10 mouse cellular contexts compared by ENCODE assay signal in genomic region chr5:99277536-99277935, GRCm38 (mm10).
"Had no signal": no experiment of that assay in that cellular context is flagged by ENCODE, and none has a peak within 500 bp of the region (broad histone marks: within the 10 kb centered on the region; RNA-seq: fewer than 3 reads in every experiment).

No protein-coding gene starts in this region.

- H3K9ac ChIP-seq: liver, embryonic 13.5 days had no signal

- H3K27ac ChIP-seq: liver, embryonic 13.5 days had no signal

- H3K36me3 ChIP-seq: liver, embryonic 13.5 days had no signal

- DNase-seq: kidney, postnatal 14 days; kidney, postnatal 4 days; liver, embryonic 13.5 days; lung, adult 2 months; lung, postnatal 14 days; lung, postnatal 4 days; midbrain, embryonic 14.5 days; thymus, adult 18-20 months; thymus, postnatal 36 days had no signal

- H3K9me3 ChIP-seq: liver, embryonic 13.5 days had no signal

- H3K4me1 ChIP-seq: liver, embryonic 13.5 days had no signal

- H3K4me2 ChIP-seq: liver, embryonic 13.5 days; midbrain, embryonic 11.5 days had no signal

- H3K4me3 ChIP-seq: liver, embryonic 13.5 days had no signal
